Mouse (Mus musculus): ENCODE measurements around the gene Gpatch2l. TPM values are rescaled to one million over a fixed set of nuclear protein-coding genes. Genes with fewer than 3 reads are reported as not detected.

Gpatch2l gene
- polyA plus RNA-seq, 1 experiment from 2014 or later: 22.3 TPM

DNA sequence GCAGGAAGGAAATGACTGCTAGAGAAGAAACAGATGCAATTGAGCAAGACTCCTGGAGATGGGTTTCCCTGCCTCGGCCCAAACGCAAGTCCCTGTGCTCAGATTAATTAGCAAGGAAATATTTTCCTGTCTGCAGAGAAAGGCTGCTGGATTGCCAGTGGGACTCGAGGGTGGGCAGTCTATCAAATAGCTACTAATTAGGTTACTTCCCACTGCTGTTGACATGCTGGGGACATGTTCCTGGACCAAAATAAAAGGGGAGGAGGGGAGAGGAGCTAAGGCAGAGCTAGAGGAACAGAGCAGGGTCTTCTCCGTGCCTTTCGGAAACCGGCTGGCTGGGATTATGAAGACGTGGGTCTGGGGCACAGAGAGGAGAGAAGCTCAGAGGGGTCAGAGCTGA lies 95.2 kb downstream of the Gpatch2l start:
- H3K4me2 ChIP-seq: no peak overlapping the region
- no peak overlapping the region for H3K9ac ChIP-seq
- no peak overlapping the region for H3K27ac ChIP-seq (replicated peaks)
- H3K4me1 ChIP-seq (replicated peaks): peaks cover 8% of the 10 kb centered on the region
- ATAC-seq (ENCODE audit: low read depth): no peak
- peaks cover 11% of the 10 kb centered on the region; the same call in 1 of the 2 replicates for H3K27me3 ChIP-seq
- no peaks in the 10 kb centered on the region for H3K9me3 ChIP-seq
- no peak overlapping the region for H3K4me3 ChIP-seq
- WGBS: 51% methylated on average over 7 of the region's 7 CpGs
- no peaks in the 10 kb centered on the region for H3K36me3 ChIP-seq

Other genes with a start within 250 kb of the Gpatch2l start
- 8.1 and 10.4 TPM in 2 replicates for gene Tgfb3, start 162.8 kb upstream of the Gpatch2l start, polyA plus RNA-seq (2015; fragmentation: Nextera tagmentation; extraction: Ambion mirVana)
- 58.4 and 62.2 TPM in 2 replicates for gene Ift43, start 159.3 kb upstream of the Gpatch2l start, polyA plus RNA-seq (2015; fragmentation: Nextera tagmentation; extraction: Ambion mirVana)
- gene Esrrb, start 119.3 kb downstream of the Gpatch2l start, polyA plus RNA-seq (2015; fragmentation: Nextera tagmentation; extraction: Ambion mirVana): 2.7 and 3.0 TPM in 2 replicates